Comparison of ENCODE assay signal across 12 mouse cellular contexts in genomic region chr17:32365296-32365695, GRCm38 (mm10). TPM values are rescaled to one million over a fixed set of nuclear protein-coding genes. Genes with fewer than 3 reads are reported as not detected.
DNase-seq lines count a peak whose midpoint lies in the region; ATAC-seq lines count a peak whose summit lies in the region.
"Had no signal": no experiment of that assay in that cellular context is flagged by ENCODE, and none has a peak within 500 bp of the region (broad histone marks: within the 10 kb centered on the region; RNA-seq: fewer than 3 reads in every experiment).

No protein-coding gene starts in this region.

- ATAC-seq in heart, embryonic 11.5 days (replicated peaks; ENCODE audit: insufficient number of reproducible peaks, low FRiP score, low TSS enrichment), result no peak

- peak overlapping the region; percentile 10; the same call in 1 of the 2 replicates for H3K27ac ChIP-seq in heart, embryonic 11.5 days (ENCODE audit: low read depth, low read length)

- H3K4me3 ChIP-seq in heart, embryonic 11.5 days (ENCODE audit: low read depth, low read length), result no peak overlapping the region; the same call in 1 of the 2 replicates

- H3K36me3 ChIP-seq in heart, embryonic 11.5 days (ENCODE audit: control insufficient read depth, insufficient read depth, low read length), result peaks cover 3% of the 10 kb centered on the region; the same call in 1 of the 2 replicates

- no peak for DNase-seq in heart, postnatal 14 days
- DNase-seq in ovary, adult 18-20 months (ENCODE audit: low spot score), result peak; percentile 50
- no peak for DNase-seq in ovary, postnatal 14 days (ENCODE audit: low spot score)
- peak; percentile 52 for DNase-seq in liver
- DNase-seq in urinary bladder, postnatal 10 days (ENCODE audit: low spot score), result no peak
- DNase-seq in T-cell, adult 2 months (ENCODE audit: low spot score), result no peak
- DNase-seq in MN1 (ENCODE audit: low spot score), result no peak
- DNase-seq: right cerebral cortex, adult 18-20 months had no signal

- WGBS in heart, embryonic 11.5 days (ENCODE audit: insufficient replicate concordance), result 53% methylated on average over 1 of the region's 1 CpGs

- no peaks in the 10 kb centered on the region for H3K9me3 ChIP-seq in heart, embryonic 11.5 days (replicated peaks; ENCODE audit: control insufficient read depth, low read length)
- H3K9me3 ChIP-seq: forebrain, embryonic 15.5 days had no signal

- no peaks in the 10 kb centered on the region for H3K27me3 ChIP-seq in heart, embryonic 11.5 days (ENCODE audit: control insufficient read depth, insufficient read depth, low read length)
- H3K27me3 ChIP-seq: forebrain, embryonic 15.5 days had no signal

- no peak overlapping the region for H3K9ac ChIP-seq in heart, embryonic 11.5 days (ENCODE audit: low read depth, low read length)
- H3K9ac ChIP-seq: forebrain, embryonic 15.5 days had no signal

- intact Hi-C loops in heart, postnatal 14 days (cut with DNase I), result no loop called here

- H3K4me1 ChIP-seq in heart, embryonic 11.5 days (ENCODE audit: control insufficient read depth, insufficient read depth, low read length), result peaks cover 19% of the 10 kb centered on the region

- H3K4me2 ChIP-seq in heart, embryonic 11.5 days, result peak overlapping the region; percentile 94; the same call in 1 of the 2 replicates

RNA-seq across cellular contexts. Expression of gene Akap8l, which starts 14.9 kb away (rescaled TPM):
- polyA plus RNA-seq in heart, embryonic 11.5 days (2014; fragmentation: Nextera tagmentation; extraction: Ambion mirVana), result 59.0 and 63.8 TPM in 2 replicates
- 10 to 100 TPM; 49.2 to 57.1 TPM for total RNA-seq in heart, postnatal 14 days (2021)

RNA-seq across cellular contexts. Expression of gene Wiz, which starts 23.9 kb away (rescaled TPM):
- polyA plus RNA-seq in heart, embryonic 11.5 days (2014; fragmentation: Nextera tagmentation; extraction: Ambion mirVana), result 16.2 and 17.6 TPM in 2 replicates
- 10 to 100 TPM; 22.4 to 23.4 TPM for total RNA-seq in heart, postnatal 14 days (2021)

RNA-seq across cellular contexts. Expression of gene Rasal3, which starts 38.1 kb away (rescaled TPM):
- polyA plus RNA-seq in heart, embryonic 11.5 days (2014; fragmentation: Nextera tagmentation; extraction: Ambion mirVana), result 0.94 and 1.3 TPM in 2 replicates
- 1 to 10 TPM; 1.3 to 4.7 TPM for total RNA-seq in heart, postnatal 14 days (2021)

RNA-seq across cellular contexts. Expression of gene Akap8, which starts 44.3 kb away (rescaled TPM):
- 44.2 and 44.3 TPM in 2 replicates for polyA plus RNA-seq in heart, embryonic 11.5 days (2014; fragmentation: Nextera tagmentation; extraction: Ambion mirVana)
- 10 to 100 TPM; 50.0 to 62.5 TPM for total RNA-seq in heart, postnatal 14 days (2021)

RNA-seq across cellular contexts. Expression of gene Pglyrp2, which starts 58.7 kb away (rescaled TPM):
- polyA plus RNA-seq in heart, embryonic 11.5 days (2014; fragmentation: Nextera tagmentation; extraction: Ambion mirVana), result 0.34 TPM in 1 of 2 replicates, not detected in the other
- total RNA-seq in heart, postnatal 14 days (2021), result under 1 TPM; 0.24 to 0.93 TPM
- total RNA-seq: layer of hippocampus, postnatal 14 days had no signal
- polyA plus RNA-seq: forebrain, embryonic 15.5 days; stomach, embryonic 14.5 days had no signal

Comparison
In these comparisons a context has a peak if more than half of its experiments do, and no peak if none do; other contexts are left out.
1. DNase-seq: peak in ovary, adult 18-20 months (single experiment) and liver (single experiment); none in heart, postnatal 14 days (0 of 2), ovary, postnatal 14 days (single experiment), urinary bladder, postnatal 10 days (single experiment), T-cell, adult 2 months (single experiment) and MN1 (single experiment).